Mouse (Mus musculus): Measurements from ENCODE around the gene Odr4. TPM values are rescaled to one million over a fixed set of nuclear protein-coding genes. Genes with fewer than 3 reads are reported as not detected.

Gene Odr4
- 10 to 100 TPM; 33.8 to 39.3 TPM for polyA plus RNA-seq (2017; shearing (Covaris generic))

DNA sequence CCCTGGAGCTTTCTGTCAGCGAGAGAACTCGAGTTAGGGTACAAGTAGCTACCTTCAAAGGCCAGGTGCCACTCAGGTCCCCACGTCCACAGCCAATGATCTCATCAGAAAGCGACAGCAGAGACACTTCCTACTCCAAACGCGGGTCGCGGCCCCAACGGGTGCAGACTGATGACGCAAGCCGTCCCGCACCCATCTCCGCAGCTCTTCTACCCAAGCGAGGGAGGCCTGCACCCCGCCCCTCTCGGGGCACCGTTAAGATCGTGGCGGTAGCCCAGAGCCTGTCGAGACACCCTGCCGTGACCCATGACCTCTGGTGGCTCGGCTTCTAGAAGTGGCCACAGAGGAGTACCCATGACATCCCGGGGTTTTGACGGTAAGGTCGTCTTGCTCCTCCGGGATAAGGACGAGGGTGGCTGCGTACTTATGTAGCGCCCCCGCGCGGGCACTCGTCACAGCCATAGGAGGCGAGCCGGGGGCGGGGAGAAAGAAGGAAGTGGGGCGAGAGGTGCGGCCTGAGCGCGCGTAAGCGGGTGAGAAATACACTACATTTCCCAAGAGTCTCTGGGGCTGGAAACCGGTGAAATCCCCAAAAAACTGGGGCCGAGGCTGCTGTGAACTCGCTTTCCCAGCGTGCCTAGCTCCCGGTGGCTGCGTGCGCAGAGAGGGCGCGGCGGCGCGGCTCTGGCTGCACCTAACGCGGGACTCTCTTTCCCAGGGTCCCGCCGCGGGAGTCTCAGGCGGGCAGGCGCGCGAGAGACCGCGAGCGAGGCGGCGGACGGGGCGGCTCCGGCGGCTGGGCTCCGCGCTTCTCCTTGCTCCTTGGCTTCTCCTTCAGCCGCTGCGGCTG is at the start of gene Odr4, which contains the start of gene Tpr:
Gene Odr4, minus strand, starts transcription at position 443 of the 850 bp plus-strand sequence.
Gene Tpr, plus strand, starts transcription at position 201 of the 850 bp plus-strand sequence.
- peak; percentile 90 for ATAC-seq

DNA sequence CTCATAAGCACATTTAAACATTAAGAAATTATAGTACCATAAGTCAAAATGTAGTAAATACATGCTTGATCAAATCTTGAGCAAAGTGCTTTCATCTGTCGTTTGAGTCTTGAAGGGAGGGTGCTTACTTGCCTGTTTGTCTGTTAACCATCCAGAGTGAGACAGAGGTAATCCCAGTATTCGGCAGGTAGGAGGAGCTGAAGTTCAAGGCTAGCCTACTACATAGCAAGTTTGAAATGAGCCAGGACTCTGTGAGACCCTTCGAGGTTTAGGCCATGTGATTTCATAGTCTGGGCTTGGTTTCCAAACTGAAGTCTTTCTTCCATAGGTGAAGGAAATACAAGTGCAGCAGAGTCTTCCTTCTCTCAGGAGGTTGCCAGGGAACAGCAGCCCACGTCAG is 48.9 kb upstream of the Odr4 start:
- ATAC-seq: no peak

DNA sequence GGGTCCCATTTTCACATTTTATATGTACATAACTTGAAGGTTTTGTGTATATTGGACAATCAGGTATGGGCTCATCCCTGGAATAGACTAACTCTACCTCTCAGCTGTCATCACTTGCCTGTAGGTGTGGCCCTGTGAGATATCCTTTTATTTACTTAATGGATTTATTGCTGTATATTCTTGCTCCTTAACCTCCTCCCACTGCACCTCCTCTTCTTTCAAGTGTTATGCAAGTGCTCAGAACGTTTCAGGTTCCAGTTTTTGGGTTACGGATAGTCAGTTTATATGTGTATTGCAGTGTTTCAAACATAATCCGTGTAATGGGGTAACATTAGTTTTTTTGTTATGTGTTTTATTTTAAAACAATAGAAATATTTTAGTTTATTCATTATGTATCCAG is 45.8 kb upstream of the Odr4 start:
- no peak for ATAC-seq

DNA sequence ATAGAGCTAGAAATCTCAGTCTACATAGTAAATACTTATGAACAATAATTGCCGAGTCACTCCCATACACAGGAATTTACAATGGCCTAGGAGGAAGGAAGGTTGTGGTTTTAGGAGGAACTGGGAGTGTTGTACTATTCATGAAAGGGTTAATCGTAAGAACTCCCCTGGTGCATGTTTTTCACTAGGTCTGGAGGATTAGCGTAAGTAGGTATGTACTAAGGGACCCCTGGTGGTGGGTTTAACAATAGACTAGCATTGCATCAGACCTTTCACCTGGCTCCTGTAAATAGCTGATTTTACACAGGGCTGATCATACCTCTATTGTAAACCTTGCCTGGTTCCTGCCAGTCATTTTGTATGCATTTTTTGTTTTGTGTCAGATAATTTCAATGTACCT is 33.3 kb upstream of the Odr4 start:
- ATAC-seq: no peak

DNA sequence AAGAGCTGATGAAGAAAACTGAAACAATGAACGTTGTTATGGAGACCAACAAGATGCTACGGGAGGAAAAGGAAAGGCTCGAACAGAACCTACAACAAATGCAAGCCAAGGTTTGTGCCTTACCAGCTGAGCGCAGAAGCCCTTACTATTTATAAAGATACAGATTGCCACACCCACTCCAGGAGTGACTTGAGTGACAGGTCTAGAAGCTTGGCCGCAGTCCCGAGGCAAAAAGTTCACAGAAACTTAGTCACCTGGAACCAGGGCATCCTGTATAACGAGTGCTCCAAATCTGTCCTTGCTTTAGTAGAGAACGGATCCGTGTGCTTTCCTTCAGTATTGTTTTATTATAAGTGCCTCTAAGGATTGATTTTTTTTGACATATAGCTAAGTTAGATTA is 32.8 kb upstream of the Odr4 start:
- no peak for ATAC-seq

DNA sequence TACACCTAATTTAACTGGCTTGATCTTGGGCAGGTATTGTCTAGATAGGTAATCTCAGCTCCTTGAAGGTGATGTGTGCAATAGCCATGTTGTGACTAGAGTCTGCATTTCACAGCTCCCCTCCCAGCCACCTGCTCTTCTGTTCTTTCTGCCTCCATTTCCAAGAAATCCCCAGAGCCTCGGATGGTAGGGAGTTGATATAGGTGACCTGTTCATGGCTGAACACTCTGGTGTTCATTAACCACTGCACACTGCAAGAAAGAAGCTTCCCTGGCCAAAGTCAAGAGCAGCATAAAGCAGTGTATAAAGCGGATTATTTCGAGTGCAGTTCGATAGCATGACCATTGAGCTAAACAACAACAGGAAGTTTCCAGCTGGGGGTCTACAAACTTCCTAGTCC is 25.5 kb upstream of the Odr4 start:
- no peak for ATAC-seq

DNA sequence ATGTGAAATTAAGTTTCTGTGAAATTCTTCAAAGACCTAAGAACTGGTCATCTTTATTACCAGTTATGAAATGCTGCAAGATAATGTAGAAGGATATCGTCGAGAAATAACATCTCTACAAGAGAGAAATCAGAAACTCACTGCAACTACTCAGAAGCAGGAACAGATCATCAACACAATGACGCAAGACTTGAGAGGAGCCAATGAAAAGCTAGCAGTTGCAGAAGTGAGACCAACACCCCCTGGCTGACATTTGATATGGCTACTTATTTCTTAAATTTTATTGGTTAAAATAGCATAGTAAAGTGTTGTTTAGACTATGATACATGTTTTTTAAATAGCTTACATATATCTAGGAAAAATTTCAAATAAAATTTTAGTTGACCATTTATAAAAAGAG is 23.1 kb upstream of the Odr4 start:
- no peak for ATAC-seq

DNA sequence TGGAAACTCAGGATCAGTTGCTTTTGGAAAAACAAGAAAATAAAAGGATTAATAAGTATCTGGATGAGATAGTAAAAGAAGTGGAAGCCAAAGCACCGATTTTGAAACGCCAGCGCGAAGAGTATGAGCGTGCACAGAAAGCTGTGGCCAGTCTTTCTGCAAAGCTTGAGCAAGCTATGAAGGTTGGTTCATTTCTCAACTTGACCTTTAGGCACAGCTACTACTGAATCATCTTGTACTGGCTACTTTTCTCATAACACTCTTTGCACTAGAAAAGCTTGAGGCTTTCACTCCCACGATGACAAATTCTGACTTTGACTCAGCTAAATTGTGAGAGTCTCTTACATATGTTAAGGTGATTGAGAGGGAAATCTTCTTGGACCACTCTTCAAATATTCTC is 17.1 kb upstream of the Odr4 start:
- ATAC-seq: no peak

DNA sequence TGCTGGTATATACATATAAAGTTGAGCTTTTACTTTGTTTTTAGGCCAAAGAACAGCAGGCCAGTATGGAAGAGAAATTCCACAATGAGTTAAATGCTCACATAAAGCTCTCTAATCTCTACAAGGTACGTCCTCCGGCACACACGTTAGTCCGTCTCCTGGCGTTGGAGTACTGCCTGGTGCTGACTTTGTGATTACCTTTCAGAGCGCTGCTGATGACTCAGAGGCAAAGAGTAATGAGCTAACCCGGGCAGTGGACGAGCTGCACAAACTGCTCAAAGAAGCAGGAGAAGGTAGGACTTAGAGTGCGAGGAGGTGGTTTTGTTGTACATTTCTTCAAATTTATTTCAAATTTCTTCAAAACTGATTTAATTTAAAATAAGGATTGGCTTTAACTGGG is 14.4 kb upstream of the Odr4 start:
- no peak for ATAC-seq

DNA sequence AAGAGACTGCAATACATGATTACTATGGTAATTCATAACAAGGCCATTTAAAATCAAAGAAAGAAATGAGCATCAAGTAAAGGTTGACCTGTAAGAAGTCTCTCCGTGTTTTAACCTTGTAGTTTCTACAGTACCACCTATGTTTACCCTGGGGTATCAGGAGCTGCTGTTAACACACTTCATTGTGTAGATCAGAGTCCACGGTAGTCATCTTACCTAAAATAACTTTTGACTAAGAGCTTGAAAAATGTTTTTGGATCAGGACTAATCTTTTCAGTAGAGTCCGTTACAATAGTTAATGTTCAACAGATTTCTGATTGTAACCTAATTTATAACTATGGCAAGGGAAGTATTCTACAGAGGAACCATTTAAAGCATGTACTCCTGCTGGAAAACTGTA is 11.7 kb upstream of the Odr4 start:
- no peak for ATAC-seq

DNA sequence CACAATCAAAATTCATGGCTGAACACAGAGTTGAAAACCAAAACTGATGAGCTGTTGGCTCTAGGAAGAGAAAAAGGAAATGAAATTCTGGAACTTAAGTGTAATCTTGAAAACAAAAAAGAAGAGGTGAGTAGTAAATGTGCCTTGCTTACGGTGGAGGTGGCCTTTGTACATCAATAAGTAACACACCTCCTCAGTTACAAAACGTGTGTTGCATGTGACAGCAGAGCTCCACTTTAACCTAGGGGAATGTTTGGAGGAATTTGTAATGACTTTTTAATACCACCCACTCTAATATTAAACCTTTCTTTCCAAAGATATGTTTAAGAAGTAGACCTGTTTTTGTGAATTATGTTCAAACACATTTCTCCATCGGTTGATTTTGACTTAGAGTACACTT is 11.0 kb upstream of the Odr4 start:
- no peak for ATAC-seq

DNA sequence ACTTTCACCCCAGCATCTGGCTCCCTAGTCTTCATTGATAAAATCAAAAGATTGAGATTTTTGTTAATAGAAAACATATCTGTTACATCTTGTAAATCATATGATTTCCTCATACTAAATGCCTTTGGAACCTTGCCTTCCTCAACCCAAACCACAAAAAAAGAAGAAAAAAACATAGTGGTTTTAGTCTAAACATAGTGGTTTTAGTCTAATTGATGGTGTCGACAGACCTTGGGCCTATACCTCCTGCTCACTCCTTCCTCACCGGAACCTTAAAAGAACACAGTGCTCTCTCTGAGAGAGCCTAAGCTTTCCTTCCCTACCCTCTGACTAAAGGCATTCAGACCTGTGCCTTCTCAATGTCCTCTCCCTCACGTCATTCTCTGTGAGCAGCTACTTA is 3.1 kb upstream of the Odr4 start:
- ATAC-seq: no peak

DNA sequence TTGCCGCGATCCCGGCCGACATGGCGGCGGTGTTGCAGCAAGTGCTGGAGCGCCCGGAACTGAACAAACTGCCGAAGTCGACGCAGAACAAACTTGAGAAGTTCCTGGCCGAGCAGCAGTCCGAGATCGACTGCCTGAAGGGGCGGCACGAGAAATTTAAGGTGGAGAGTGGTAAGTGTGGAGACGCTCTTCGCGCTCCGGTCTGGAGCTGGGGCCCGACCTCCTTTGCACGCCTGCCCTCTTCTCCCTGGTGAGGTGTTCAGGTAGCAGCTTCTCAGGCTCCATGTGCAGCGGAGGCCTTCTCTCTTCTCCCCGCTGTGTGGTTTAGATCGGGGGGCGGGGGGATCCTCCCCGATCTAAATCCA is 590 bp upstream of the Odr4 start:
- ATAC-seq: peak; percentile 7

DNA sequence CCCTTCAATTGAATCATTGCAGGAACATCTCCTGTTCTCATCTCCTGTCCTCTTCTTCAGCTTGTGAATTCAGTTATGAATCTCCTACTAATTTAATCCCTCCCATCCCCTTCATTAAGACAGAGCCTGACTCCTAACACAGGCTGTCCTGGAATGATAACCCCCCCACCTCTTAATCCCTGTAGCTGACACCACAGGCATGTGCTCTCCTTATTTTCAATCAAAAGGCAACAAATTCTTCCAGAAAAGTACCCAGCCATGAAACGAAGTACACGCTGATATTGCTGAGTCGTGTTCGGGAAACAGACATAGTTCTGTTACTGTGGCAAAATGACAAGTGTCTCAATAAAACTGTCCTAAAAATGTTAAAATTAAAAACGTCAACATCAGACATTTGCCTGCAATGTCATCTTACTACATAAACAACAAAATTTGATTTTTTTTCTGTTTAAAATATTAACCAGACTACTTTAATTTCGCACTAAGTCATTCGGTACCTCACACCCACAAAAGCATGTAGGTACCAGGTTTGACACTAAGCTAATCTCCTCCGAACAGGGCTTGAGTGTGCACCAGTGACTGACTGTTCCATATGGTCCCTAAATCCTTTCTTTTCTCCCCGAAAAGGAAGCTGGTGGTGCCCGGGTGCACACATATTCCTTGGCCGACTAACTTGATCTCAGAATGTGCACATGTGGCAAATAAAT is 796 bp downstream of the Odr4 start:
- no peak for ATAC-seq

DNA sequence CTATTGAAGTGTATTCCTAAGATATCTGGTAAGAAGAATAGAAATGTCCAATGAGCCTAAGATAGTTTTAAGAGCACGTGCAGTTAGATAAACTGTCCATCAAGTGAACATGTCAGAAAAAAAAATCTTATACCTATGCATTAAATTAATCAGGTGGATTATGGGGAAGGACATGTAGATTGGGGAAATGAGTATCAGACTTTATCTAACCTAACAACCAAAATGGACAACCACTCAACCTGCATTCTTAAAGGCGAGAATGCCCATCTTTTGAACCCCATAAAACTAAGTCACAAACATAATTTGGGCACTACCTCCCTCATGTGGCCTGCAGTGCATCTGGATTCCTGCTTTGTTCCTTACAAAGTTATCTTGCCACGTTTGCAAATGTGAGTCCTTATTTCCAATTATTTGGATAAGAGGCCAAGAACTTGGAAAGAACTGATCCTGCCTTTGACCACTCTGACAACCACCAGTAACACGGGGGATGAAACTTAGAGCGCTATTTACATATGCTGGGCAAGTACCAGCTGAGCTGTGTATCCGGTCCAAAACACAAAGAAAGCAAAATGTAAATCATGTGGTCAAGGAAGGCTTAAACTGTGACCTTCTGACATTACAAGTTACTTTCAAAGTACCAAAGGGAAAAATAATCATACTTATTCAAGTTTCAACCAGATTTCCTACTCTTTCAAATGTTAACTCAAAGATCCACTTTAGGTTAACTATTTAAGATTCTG is 3.3 kb downstream of the Odr4 start:
- ATAC-seq: no peak

DNA sequence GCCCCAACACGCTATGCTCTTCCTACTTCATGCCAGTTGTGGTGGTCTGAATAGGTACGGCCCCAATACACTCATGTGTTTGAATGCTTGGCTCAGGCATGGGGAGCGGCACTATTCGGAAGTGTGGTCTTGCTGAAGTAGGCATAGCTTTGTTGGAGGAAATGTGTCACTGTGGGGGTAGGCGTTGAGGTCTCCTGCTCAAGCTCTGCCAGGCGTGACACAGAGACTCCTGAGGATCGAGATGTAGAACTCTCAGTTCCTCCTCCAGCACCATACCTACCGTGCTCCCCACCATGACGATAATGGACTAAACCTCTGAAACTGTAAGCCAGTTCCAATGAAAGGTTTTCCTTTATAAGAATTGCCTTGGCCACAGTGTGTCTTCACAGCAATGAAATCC is 5.3 kb downstream of the Odr4 start:
- ATAC-seq: no peak

DNA sequence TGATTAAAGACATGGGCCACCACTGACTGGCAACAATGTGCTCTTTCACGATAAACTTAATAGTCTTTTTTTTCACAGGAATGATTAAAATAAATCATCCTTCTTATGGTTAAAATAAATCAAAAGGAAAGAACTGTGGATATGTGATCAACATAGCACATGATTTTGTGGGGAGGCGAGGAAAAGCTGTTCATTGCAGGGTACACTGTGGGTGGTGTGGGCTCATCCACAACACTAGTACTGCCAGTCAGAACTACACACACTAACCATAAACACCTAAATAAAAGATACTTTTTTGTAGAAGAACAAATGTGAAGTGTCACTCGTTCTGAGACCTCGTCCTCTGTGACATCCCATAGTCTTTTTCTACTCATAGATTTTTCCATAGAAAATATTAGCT is 8.7 kb downstream of the Odr4 start:
- no peak for ATAC-seq

DNA sequence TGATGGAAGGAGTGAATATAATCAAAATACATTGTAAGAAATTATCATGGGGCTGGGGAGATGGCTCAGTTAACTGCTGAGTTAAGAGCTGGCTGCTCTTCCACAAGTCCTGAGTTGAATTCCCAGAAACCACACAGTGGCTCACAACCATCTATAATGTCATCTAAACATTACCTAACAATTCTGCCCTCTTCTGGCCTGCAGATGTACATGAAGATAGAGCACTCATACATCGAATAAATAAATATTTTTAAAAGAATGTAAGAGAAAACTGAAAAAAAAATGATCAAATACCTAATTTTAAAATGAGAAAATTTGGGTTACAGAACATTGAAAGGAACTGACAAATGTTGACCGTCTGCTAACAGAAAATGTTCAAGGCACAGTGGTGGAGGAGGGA is 18.6 kb downstream of the Odr4 start:
- no peak for ATAC-seq

DNA sequence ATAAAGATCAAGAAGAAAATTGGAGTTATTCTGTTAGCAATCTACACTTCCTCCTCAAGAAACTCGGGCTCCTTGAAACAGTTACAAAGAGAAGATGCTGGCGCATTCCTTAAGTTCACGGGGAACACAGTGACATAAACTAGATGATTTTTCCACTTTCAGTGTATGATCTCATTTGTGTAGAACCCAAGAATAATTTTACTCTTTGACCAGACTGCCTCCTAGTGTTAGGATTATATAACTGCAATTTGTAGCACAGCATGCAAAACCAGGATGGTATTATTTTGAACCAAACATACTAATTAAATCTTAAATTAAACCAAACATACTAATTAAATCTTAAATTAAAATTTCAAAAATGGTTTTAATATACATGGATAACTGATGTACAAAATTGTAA is 20.0 kb downstream of the Odr4 start:
- ATAC-seq: peak; percentile 52

DNA sequence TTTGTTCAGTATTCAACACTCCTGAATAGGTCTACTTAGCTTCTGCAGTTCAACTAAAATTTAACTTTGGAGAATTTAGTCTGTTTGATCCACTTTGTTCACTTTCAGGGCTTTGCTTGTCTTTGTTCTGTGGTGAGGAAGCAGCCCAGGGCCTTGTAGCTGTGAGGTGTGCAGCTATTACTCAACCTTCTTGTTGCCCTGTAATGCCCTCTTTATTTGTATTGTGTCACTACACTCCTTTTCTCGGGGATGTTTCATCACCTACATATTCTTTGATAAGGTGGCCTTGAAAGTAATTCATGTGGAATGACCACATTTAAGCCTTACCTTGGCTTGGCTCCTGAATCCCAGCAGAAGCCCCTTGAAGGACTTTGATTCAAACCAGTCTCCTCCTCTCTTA is 32.0 kb downstream of the Odr4 start:
- no peak for ATAC-seq

DNA sequence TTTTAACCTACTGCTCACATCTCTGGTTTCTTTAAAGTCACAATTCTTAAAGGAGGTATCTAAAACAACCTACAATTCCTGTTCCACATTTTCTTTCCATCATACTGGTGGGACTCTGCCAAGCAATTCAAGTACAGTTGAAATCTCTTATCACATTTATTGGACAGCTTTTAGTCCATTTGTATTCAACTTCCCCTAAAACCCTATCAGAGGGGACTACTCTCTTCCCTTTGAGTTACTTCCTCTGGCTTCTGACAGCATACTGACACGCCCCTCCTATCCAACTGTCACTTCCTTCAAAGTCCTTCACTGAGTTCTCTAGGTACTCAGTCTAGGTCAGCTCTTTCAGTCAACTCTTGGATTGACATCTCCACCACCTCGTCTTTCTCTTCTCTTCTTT is 57.8 kb downstream of the Odr4 start:
- ATAC-seq: no peak

DNA sequence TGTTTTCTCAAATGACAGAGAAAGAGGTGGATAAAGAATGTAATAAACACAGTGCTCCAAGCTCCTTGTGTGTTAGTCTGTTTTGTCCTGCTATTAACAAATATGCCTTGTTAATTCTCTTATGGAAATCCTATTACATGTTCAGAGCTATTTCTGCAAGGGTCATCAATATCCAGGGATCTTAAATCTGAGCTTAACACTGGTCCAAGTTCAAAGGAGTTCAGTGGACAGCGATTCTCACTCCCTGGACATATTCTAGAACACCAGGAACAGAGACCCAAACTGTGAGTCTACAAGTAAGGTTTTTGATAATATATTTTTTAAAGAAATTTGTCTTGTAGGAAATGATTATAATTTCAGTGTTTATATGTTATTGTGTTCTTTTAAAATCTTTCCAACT is 73.7 kb downstream of the Odr4 start, which contains the start of gene Pdc:
Gene Pdc, plus strand, starts transcription at position 213 of the 400 bp plus-strand sequence.
- ATAC-seq: no peak
